Mouse (Mus musculus): Measurements from ENCODE around the gene Atf7ip2.
"Not testable (repeated sequence)": the region's sequence is repeated elsewhere in the genome, so short reads cannot be mapped to it uniquely, and the experiment has no call there.

Gene Atf7ip2

GRCm38 (mm10) chr16:10192679-10193506 lies at the start of gene Atf7ip2:
TSS of gene Atf7ip2 (plus strand) at chr16:10192712.
- no peak for DNase-seq (ENCODE audit: extremely low read depth, low read depth)

GRCm38 (mm10) chr16:10143166-10143565 lies 49.3 kb upstream of the Atf7ip2 start:
- no peak for DNase-seq (ENCODE audit: extremely low read depth, low read depth)

GRCm38 (mm10) chr16:10147401-10147800 lies 45.1 kb upstream of the Atf7ip2 start:
- no peak for DNase-seq (ENCODE audit: extremely low read depth, low read depth)

GRCm38 (mm10) chr16:10169123-10169905 lies 23.2 kb upstream of the Atf7ip2 start:
- no peak for DNase-seq (ENCODE audit: extremely low read depth, low read depth)

- no peak for DNase-seq (ENCODE audit: extremely low read depth, low read depth)
Measured at GRCm38 (mm10) chr16:10170005-10170404, 22.5 kb upstream of the Atf7ip2 start, which contains the start of gene Rpl39l. TSS of gene Rpl39l (plus strand) at chr16:10170226.

GRCm38 (mm10) chr16:10171276-10171675 lies 21.2 kb upstream of the Atf7ip2 start:
- no peak for DNase-seq (ENCODE audit: extremely low read depth, low read depth)

GRCm38 (mm10) chr16:10172179-10172820 lies 20.2 kb upstream of the Atf7ip2 start:
- no peak for DNase-seq (ENCODE audit: extremely low read depth, low read depth)

GRCm38 (mm10) chr16:10187461-10187860 lies 5.1 kb upstream of the Atf7ip2 start:
- DNase-seq (ENCODE audit: extremely low read depth, low read depth): not testable (repeated sequence)

GRCm38 (mm10) chr16:10208777-10209176 lies 16.3 kb downstream of the Atf7ip2 start:
- no peak for DNase-seq (ENCODE audit: extremely low read depth, low read depth)

GRCm38 (mm10) chr16:10216366-10216765 lies 23.9 kb downstream of the Atf7ip2 start:
- not testable (repeated sequence) for DNase-seq (ENCODE audit: extremely low read depth, low read depth)

- DNase-seq (ENCODE audit: extremely low read depth, low read depth): not testable (repeated sequence)
Measured at GRCm38 (mm10) chr16:10217020-10217419, 24.5 kb downstream of the Atf7ip2 start.

- no peak for DNase-seq (ENCODE audit: extremely low read depth, low read depth)
Measured at GRCm38 (mm10) chr16:10227361-10227760, 34.8 kb downstream of the Atf7ip2 start.

GRCm38 (mm10) chr16:10236601-10237000 lies 44.1 kb downstream of the Atf7ip2 start:
- DNase-seq (ENCODE audit: extremely low read depth, low read depth): no peak

GRCm38 (mm10) chr16:10253993-10254392 lies 61.5 kb downstream of the Atf7ip2 start:
- DNase-seq (ENCODE audit: extremely low read depth, low read depth): no peak

- DNase-seq (ENCODE audit: extremely low read depth, low read depth): peak; percentile 24
Measured at GRCm38 (mm10) chr16:10272256-10272655, 79.7 kb downstream of the Atf7ip2 start.

- DNase-seq (ENCODE audit: extremely low read depth, low read depth): no peak
Measured at GRCm38 (mm10) chr16:10274465-10274864, 82.0 kb downstream of the Atf7ip2 start.

- DNase-seq (ENCODE audit: extremely low read depth, low read depth): not testable (repeated sequence)
Measured at GRCm38 (mm10) chr16:10276778-10277177, 84.3 kb downstream of the Atf7ip2 start.

- DNase-seq (ENCODE audit: extremely low read depth, low read depth): peak; percentile 19
Measured at GRCm38 (mm10) chr16:10280286-10280951, 87.9 kb downstream of the Atf7ip2 start.

- no peak for DNase-seq (ENCODE audit: extremely low read depth, low read depth)
Measured at GRCm38 (mm10) chr16:10281890-10282289, 89.4 kb downstream of the Atf7ip2 start.

- no peak for DNase-seq (ENCODE audit: extremely low read depth, low read depth)
Measured at GRCm38 (mm10) chr16:10286513-10287268, 94.2 kb downstream of the Atf7ip2 start.

Measured in MEL-GATA-1-ER (cell line).